Mouse (Mus musculus): ENCODE measurements around the gene Il22ra1. TPM values are rescaled to one million over a fixed set of nuclear protein-coding genes. Genes with fewer than 3 reads are reported as not detected.

Gene Il22ra1
- polyA plus RNA-seq (2012; ENCODE audit: insufficient read depth, low replicate concordance): not detected in 2 replicates

DNA sequence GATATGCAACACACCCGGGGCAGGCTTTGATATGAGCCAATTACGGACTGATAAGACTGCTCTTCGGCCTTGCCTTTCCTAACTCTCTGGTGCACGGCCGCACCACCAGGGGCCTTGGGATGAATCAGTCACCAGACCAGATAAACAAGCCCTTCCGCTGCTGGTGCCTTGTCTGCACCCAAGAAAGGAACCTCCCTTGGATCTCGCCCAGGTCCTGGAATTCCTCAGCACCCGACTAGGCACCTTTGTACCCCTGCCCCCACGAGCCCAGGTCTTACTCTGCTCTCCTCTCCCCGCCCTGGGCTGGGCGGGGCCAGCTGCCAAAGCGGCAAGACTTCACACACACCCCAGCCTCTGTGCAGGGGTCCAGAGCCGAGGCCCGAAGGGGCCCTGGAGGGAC lies at the start of gene Il22ra1:
TSS of gene Il22ra1 (plus strand) at position 356 of the 400 bp plus-strand sequence.
- Histone ChIP-seq H3K27me3 (replicated peaks) (peaks cover 47% of the 10 kb centered on the region), H3K9me3 (peaks cover 21% of the 10 kb centered on the region), H3K36me3 (replicated peaks; ENCODE audit: low read length) (no peaks in the 10 kb centered on the region), H3K4me3 (replicated peaks) (peak within 1 kb of the TSS; percentile 25), H3K4me1 (0 out of 2 replicates have a peak, but pooled peaks cover 4% of the 10 kb centered on the region)
- TF ChIP-seq GATA1 (IDR thresholded peaks at IDR 0.05; ENCODE audit: borderline replicate concordance, low read length) (no peak), FLI1 (IDR thresholded peaks at IDR 0.05; ENCODE audit: low read length) (no peak)

GRCm38 (mm10) chr4:135679316-135679715 lies 48.7 kb upstream of the Il22ra1 start:
- Histone ChIP-seq H3K4me3 (replicated peaks) (no peak overlapping the region), H3K4me1 (peaks cover 2% of the 10 kb centered on the region; the same call in 1 of the 2 replicates), H3K27me3 (replicated peaks) (peaks cover 76% of the 10 kb centered on the region), H3K9me3 (peaks cover 3% of the 10 kb centered on the region), H3K36me3 (replicated peaks; ENCODE audit: low read length) (no peaks in the 10 kb centered on the region)
- no peak for TF ChIP-seq FLI1 (IDR thresholded peaks at IDR 0.05; ENCODE audit: low read length)
- no peak for TF ChIP-seq GATA1 (IDR thresholded peaks at IDR 0.05; ENCODE audit: borderline replicate concordance, low read length)

DNA sequence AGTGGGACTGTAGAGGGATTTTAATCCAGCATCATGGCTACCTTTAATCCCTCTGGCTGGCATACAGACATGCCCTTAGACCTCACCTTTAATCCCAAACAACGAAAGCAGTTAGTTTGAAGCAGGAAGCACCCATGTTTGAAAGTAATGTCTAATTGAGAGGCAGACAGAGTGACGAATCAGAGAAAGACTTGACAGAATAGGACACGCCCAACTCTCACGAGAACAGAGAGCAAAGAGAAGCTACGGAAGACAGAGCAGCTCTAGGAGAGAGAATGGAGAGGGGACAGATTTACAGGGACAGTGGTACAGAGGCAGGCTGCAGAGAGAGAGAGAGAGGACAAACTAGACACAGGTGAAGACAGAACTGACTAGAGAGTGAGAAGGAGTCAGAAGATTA lies 46.2 kb upstream of the Il22ra1 start:
- Histone ChIP-seq H3K36me3 (replicated peaks; ENCODE audit: low read length) (no peaks in the 10 kb centered on the region), H3K4me1 (peaks cover 16% of the 10 kb centered on the region), H3K4me3 (replicated peaks) (no peak overlapping the region), H3K9me3 (peaks cover 3% of the 10 kb centered on the region), H3K27me3 (replicated peaks) (peaks cover 83% of the 10 kb centered on the region)
- no peak for TF ChIP-seq GATA1 (IDR thresholded peaks at IDR 0.05; ENCODE audit: borderline replicate concordance, low read length)

DNA sequence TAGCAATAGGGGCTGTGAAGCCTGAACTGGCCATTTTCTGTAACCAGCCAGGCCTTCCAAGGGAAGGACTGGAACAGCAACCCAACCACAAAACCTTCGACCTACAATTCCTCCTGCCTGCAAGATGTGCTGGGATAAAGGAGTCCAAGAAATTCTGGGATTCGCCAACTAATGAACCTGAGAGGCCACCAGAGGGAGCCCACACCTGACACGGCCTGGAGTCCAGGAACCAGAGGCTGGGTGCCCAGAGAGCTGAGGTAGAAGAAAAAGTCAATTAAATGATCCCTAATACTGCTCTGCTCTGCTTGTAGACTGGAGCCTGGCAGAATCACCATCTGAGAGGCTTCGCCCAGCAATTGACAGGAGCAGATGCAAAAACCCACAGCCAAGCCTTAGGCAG lies 44.4 kb upstream of the Il22ra1 start:
- Histone ChIP-seq H3K27me3 (replicated peaks) (peaks cover 88% of the 10 kb centered on the region), H3K4me1 (peaks cover 18% of the 10 kb centered on the region), H3K4me3 (replicated peaks) (no peak overlapping the region), H3K36me3 (replicated peaks; ENCODE audit: low read length) (no peaks in the 10 kb centered on the region), H3K9me3 (peaks cover 3% of the 10 kb centered on the region)
- TF ChIP-seq GATA1 (IDR thresholded peaks at IDR 0.05; ENCODE audit: borderline replicate concordance, low read length) (no peak), FLI1 (IDR thresholded peaks at IDR 0.05; ENCODE audit: low read length) (no peak)

DNA sequence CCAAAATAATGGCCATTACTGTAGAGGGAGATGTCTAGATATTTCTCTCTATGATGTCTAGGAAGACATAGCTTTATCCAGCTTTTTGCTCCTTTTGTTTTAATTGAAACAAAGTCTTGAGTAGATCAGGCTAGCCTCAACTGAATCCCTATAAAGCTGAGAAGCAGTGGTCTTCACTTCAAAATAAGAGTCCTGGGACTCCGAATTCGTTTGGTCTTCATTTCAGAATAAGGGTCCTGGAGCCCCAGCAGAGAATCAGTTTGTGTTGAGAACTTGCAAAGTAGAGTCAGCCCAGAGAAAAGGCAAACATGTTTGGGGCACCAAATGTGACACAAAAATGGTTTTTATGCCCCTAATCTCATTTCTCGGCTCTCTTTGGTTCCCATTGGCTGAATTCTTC lies 43.2 kb upstream of the Il22ra1 start:
- Histone ChIP-seq H3K9me3 (peaks cover 3% of the 10 kb centered on the region), H3K36me3 (replicated peaks; ENCODE audit: low read length) (no peaks in the 10 kb centered on the region), H3K4me1 (peaks cover 16% of the 10 kb centered on the region), H3K4me3 (replicated peaks) (no peak overlapping the region), H3K27me3 (replicated peaks) (peaks cover 90% of the 10 kb centered on the region)
- TF ChIP-seq FLI1 (IDR thresholded peaks at IDR 0.05; ENCODE audit: low read length): no peak

DNA sequence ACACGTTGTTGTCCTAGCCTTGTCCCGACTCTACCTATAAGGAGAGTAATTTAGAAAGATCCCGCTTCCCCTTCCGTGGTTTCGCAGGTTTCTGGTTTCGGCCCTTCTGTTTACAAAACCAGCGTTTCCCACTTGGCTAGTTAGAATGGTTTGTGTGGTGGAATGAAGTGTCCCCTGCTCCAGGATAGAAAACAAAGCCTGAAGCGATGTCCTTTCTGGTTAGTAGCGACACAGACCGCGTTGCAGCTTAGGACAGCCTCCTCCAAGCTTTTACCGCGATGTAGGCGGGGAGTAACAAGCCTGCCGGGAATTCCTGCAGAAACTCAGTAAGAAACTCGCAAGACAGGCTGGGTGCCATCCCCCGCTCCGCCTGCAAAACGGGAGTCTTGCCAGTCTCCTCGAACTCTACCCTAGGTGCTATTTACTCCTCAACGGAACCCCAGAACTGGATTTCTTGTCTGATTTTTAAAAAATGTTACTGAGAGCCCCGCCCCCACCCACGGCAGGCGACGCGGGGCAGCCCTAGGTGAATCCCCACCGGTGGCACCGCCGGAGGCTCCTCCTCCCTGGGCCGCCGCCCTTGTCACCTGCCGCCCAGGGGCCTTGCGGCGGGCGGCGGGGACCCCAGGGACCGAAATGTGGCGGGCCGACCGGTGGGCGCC lies 41.9 kb upstream of the Il22ra1 start, which contains the start of gene Ifnlr1:
TSS of gene Ifnlr1 (plus strand) at position 382 of the 662 bp plus-strand sequence.
- Histone ChIP-seq H3K36me3 (replicated peaks; ENCODE audit: low read length) (no peaks in the 10 kb centered on the region), H3K4me3 (replicated peaks) (peak within 1 kb of the TSS; percentile 89), H3K9me3 (peaks cover 3% of the 10 kb centered on the region), H3K4me1 (peaks cover 16% of the 10 kb centered on the region), H3K27me3 (replicated peaks) (peaks cover 87% of the 10 kb centered on the region)
- no peak for TF ChIP-seq FLI1 (IDR thresholded peaks at IDR 0.05; ENCODE audit: low read length)
- no peak for TF ChIP-seq GATA1 (IDR thresholded peaks at IDR 0.05; ENCODE audit: borderline replicate concordance, low read length)

- TF ChIP-seq GATA1 (IDR thresholded peaks at IDR 0.05; ENCODE audit: borderline replicate concordance, low read length) (no peak), FLI1 (IDR thresholded peaks at IDR 0.05; ENCODE audit: low read length) (no peak)
- no peaks in the 10 kb centered on the region for H3K36me3 ChIP-seq (replicated peaks; ENCODE audit: low read length)
- peaks cover 16% of the 10 kb centered on the region for H3K4me1 ChIP-seq
- peak overlapping the region; percentile 89 for H3K4me3 ChIP-seq (replicated peaks)
- peaks cover 3% of the 10 kb centered on the region for H3K9me3 ChIP-seq
- peaks cover 86% of the 10 kb centered on the region for H3K27me3 ChIP-seq (replicated peaks)
Measured at GRCm38 (mm10) chr4:135686568-135686953, 41.4 kb upstream of the Il22ra1 start.

DNA sequence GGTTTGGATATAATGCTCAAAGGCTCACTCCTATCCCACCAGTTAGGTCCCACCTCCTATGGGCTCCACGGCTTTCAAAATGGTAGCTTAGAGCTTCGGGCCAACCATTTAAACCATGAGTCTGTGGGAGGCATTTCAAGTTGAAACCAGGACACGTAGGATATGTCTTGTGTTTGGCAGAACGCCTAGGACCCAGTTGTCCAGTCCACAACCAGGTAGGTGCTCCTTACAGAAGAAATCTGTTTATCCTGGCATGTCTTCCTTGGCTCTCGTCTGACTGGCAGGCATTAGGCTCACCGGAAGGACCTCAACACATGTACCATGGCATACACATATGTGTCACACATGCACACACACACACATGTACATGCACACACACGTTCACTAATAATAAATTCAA lies 38.2 kb upstream of the Il22ra1 start:
- Histone ChIP-seq H3K27me3 (replicated peaks) (peaks cover 66% of the 10 kb centered on the region), H3K4me1 (peaks cover 16% of the 10 kb centered on the region), H3K4me3 (replicated peaks) (no peak overlapping the region), H3K9me3 (0 out of 2 replicates have a peak, but pooled peaks cover 10% of the 10 kb centered on the region), H3K36me3 (replicated peaks; ENCODE audit: low read length) (no peaks in the 10 kb centered on the region)
- TF ChIP-seq FLI1 (IDR thresholded peaks at IDR 0.05; ENCODE audit: low read length): no peak
- no peak for TF ChIP-seq GATA1 (IDR thresholded peaks at IDR 0.05; ENCODE audit: borderline replicate concordance, low read length)

- Histone ChIP-seq H3K9me3 (0 out of 2 replicates have a peak, but pooled peaks cover 10% of the 10 kb centered on the region), H3K36me3 (replicated peaks; ENCODE audit: low read length) (no peaks in the 10 kb centered on the region), H3K4me3 (replicated peaks) (no peak overlapping the region), H3K27me3 (replicated peaks) (peaks cover 62% of the 10 kb centered on the region), H3K4me1 (peaks cover 16% of the 10 kb centered on the region)
- TF ChIP-seq GATA1 (IDR thresholded peaks at IDR 0.05; ENCODE audit: borderline replicate concordance, low read length): no peak
- no peak for TF ChIP-seq FLI1 (IDR thresholded peaks at IDR 0.05; ENCODE audit: low read length)
Measured at GRCm38 (mm10) chr4:135690241-135690640, 37.7 kb upstream of the Il22ra1 start.

- H3K27me3 ChIP-seq (replicated peaks): peaks cover 35% of the 10 kb centered on the region
- no peaks in the 10 kb centered on the region for H3K4me1 ChIP-seq
- no peaks in the 10 kb centered on the region for H3K36me3 ChIP-seq (replicated peaks; ENCODE audit: low read length)
- no peak overlapping the region for H3K4me3 ChIP-seq (replicated peaks)
- TF ChIP-seq FLI1 (IDR thresholded peaks at IDR 0.05; ENCODE audit: low read length) (no peak), GATA1 (IDR thresholded peaks at IDR 0.05; ENCODE audit: borderline replicate concordance, low read length) (no peak)
- peaks cover 18% of the 10 kb centered on the region for H3K9me3 ChIP-seq
Measured at GRCm38 (mm10) chr4:135692916-135693315, 35.1 kb upstream of the Il22ra1 start.

Measured in megakaryocyte, embryonic 14.5 days (primary cell).